Mouse (Mus musculus): ENCODE results near the gene Cdc14b.

DNA sequence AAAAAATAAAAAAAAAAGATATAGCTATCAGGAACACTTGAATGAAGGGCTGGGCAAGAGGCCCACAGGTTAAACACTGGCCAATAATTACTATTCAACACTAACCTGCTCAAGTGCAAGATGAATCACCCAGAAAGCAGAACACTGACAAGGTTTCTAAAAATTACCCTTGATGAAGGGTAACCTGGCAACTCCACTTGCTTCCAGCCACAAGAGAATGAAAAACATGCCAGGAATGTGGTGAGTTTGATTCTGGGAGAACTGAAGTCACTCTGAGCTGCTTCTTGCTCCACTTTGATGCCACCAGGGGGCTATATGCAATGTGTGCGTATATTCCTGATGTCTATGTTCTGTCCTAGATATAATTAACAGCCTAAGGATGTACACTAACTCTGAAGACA lies 119.9 kb downstream of the Cdc14b start:
- TF ChIP-seq POLR2AphosphoS2 (IDR thresholded peaks at IDR 0.05; ENCODE audit: insufficient read length, low read depth) (no peak), POLR2A (IDR thresholded peaks at IDR 0.05; ENCODE audit: insufficient read length, low read depth) (no peak), MYOD1 (IDR thresholded peaks at IDR 0.05; ENCODE audit: control insufficient read depth in 1 of 3, insufficient read length in 2 of 3, low read depth in 2 of 3) (no peak), TCF3 (IDR thresholded peaks at IDR 0.05; ENCODE audit: insufficient read length, low read depth) (no peak), USF1 (IDR thresholded peaks at IDR 0.05; ENCODE audit: low read depth) (no peak), TCF12 (IDR thresholded peaks at IDR 0.05; ENCODE audit: insufficient read depth, poor library complexity, severe bottlenecking) (no peak), MYOG (IDR thresholded peaks at IDR 0.05; ENCODE audit: control insufficient read depth in 1 of 3, insufficient read depth in 1 of 3, insufficient read length in 2 of 3, low read depth in 2 of 3) (no peak), REST (IDR thresholded peaks at IDR 0.05; ENCODE audit: insufficient read depth, insufficient read length) (no peak)
